Mouse (Mus musculus) hindbrain, embryonic 16.5 days (tissue): ENCODE data around the gene Meaf6. TPM values are rescaled to one million over a fixed set of nuclear protein-coding genes. Genes with fewer than 3 reads are reported as not detected.

ENCODE experiments used
- ATAC-seq: fragments of 200-750 bp; cut with Nextera tagmentation; 2 replicates; pipeline ENCODE4 v1.8.0; 2017; ENCODE audit warnings: moderate TSS enrichment, moderate library complexity
- H3K27ac ChIP-seq: fragments of 300-500 bp; sonication (generic); 2 replicates; pipeline ENCODE4 v1.5.1; 2014; ENCODE audit warnings: low read depth, mild to moderate bottlenecking, control low read depth, low read length, moderate library complexity
- H3K27me3 ChIP-seq: fragments of 300-500 bp; sonication (generic); replicated peaks from 2 replicates; pipeline ENCODE4 v1.6.1; 2014; ENCODE audit warnings: low read length; ENCODE audit not compliant: control insufficient read depth, insufficient read depth
- H3K36me3 ChIP-seq: fragments of 300-500 bp; sonication (generic); 2 replicates; pipeline ENCODE4 v1.6.1; 2014; ENCODE audit warnings: mild to moderate bottlenecking, low read length, moderate library complexity, mixed read lengths; ENCODE audit not compliant: control insufficient read depth, insufficient read depth
- H3K4me1 ChIP-seq: fragments of 300-500 bp; sonication (generic); 2 replicates; pipeline ENCODE4 v1.6.1; 2014; ENCODE audit warnings: low read depth, low read length; ENCODE audit not compliant: control insufficient read depth, insufficient read depth
- H3K4me2 ChIP-seq: fragments of 300-500 bp; sonication (generic); 2 replicates; pipeline ENCODE4 v1.6.1; 2014; ENCODE audit warnings: mild to moderate bottlenecking, low read length, control low read depth, moderate library complexity
- H3K4me3 ChIP-seq: fragments of 300-500 bp; sonication (generic); 2 replicates; pipeline ENCODE4 v1.5.1; 2014; ENCODE audit warnings: mild to moderate bottlenecking, low read length, control low read depth, moderate library complexity
- H3K9ac ChIP-seq: fragments of 300-500 bp; sonication (generic); 2 replicates; pipeline ENCODE4 v1.6.1; 2014; ENCODE audit warnings: low read depth, mild to moderate bottlenecking, control low read depth, low read length, moderate library complexity
- H3K9me3 ChIP-seq: fragments of 300-500 bp; sonication (generic); 2 replicates; pipeline ENCODE4 v1.6.1; 2014; ENCODE audit warnings: mild to moderate bottlenecking, low read length, moderate library complexity; ENCODE audit not compliant: control insufficient read depth
- WGBS: fragments of 180-500 bp; shearing (Covaris S2); extraction: QIAGEN DNeasy Blood & Tissue Kit; methylation state at CpG from one replicate; pipeline ENCODE4 v1.1.7; 2014; 5-methylcytosine and 5-hydroxymethylcytosine counted together
- polyA plus RNA-seq: library from polyadenylated mRNA; unstranded; fragments of >200 nt; fragmentation: Nextera tagmentation; extraction: Ambion mirVana; gene quantifications from 2 replicates; pipeline ENCODE4 v1.2.1, GENCODE M21; 2015

Meaf6 gene
- polyA plus RNA-seq, 1 experiment from 2014 or later = 147 TPM

DNA sequence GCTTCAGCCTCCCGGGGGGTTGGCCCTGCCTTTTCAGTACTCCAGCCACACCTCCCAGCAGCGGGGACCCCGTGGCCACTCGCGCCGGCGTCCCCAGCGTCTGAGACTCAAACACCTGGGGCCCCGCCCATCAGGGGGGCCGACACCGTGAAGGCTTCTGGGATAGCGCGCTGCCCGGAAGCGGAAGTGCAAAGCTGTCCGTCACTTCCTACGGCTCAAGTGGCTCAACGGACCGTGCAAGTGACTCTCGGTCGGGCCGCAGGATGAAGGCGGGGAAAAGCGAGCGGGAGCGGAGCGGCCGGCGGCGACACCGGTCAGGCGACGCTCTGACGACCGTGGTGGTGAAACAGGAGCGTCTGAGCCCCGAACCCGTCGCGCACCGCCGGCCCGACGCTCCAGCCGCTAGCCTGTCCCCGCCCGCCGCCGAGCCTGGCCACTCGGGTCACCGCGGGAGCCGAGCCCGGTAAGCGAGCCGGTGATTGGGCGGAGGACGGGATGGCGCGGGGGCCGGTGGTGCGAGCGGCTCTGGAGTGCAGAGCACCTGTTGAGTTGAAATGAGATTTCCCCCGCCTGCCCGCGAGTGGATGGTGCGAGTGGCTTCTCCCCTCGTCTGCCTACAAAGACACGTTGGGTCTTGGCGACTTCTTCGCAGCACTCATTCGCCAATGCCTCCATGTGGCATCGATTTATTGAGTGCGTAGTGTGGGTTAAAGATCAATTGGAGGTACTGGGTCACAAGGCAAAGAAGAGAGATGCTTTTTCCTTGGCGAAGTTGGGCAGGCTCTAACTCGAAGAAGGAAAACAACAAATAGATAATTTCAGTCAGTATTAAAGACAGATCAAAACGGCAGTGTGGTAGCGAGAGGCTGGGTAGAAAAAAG, 18.2 kb upstream of the Meaf6 start, which contains the start of gene Snip1:
TSS of gene Snip1 (plus strand) at position 183 of the 881 bp plus-strand sequence.
- Histone ChIP-seq H3K9me3 (no peaks in the 10 kb centered on the region), H3K9ac (peak within 1 kb of the TSS; percentile 89), H3K4me1 (peaks cover 14% of the 10 kb centered on the region), H3K4me2 (peak within 1 kb of the TSS; percentile 90), H3K27me3 (no peaks in the 10 kb centered on the region), H3K4me3 (peak within 1 kb of the TSS; percentile 94), H3K36me3 (peaks cover 20% of the 10 kb centered on the region), H3K27ac (peak within 1 kb of the TSS; percentile 67)
- 1% methylated on average over 77 of the region's 78 CpGs for WGBS
- peak; percentile 96 for ATAC-seq

DNA sequence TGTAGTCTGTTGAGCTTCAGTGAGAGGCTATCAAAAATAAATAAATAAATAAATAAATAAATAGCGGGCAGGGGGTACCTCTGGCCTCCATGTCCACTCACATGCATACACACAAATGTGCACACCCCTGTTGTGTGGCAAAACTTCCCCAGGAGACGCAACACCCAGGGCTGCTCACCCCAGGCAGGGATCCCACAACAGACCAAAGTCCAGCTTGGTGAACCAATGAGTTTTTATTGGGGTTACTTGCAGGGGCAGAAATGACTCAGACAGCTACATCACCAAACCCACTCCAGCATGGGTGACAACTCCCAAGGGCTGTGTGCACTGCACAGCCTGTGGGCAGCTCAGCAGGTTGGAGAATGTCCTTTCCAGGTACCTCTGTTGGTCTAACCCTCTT, 7.2 kb upstream of the Meaf6 start:
- Histone ChIP-seq H3K4me2 (no peak overlapping the region), H3K4me1 (no peaks in the 10 kb centered on the region), H3K27ac (no peak overlapping the region), H3K4me3 (no peak overlapping the region), H3K9me3 (no peaks in the 10 kb centered on the region), H3K36me3 (peaks cover 30% of the 10 kb centered on the region), H3K9ac (no peak overlapping the region), H3K27me3 (no peaks in the 10 kb centered on the region)
- no peak for ATAC-seq
- 92% methylated on average over 2 of the region's 2 CpGs for WGBS

DNA sequence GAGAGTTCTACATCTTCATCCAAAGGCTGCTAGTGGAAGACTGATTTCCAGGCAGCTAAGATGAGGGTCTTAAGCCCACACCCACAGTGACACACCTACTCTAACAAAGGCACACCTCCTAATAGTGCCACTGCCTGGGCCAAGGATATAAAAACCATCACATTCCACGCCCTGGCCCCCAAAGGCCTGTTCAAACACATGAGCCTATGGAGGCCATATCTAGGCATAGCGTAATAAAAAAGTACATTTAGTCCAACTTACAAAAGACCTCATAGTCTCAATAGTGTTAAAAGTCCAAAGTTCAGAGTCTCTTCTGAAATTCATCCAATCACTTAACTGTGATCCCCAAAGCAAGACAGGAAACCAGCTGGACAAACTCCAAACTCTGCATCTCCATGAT, 6.2 kb upstream of the Meaf6 start:
- no peak overlapping the region for H3K9ac ChIP-seq
- no peaks in the 10 kb centered on the region for H3K27me3 ChIP-seq
- 98% methylated on average over 2 of the region's 2 CpGs for WGBS
- peaks cover 20% of the 10 kb centered on the region; the same call in 1 of the 2 replicates for H3K36me3 ChIP-seq
- no peak overlapping the region for H3K27ac ChIP-seq
- ATAC-seq = no peak
- H3K4me1 ChIP-seq = no peaks in the 10 kb centered on the region
- H3K4me3 ChIP-seq = no peak overlapping the region
- H3K4me2 ChIP-seq = no peak overlapping the region
- no peaks in the 10 kb centered on the region for H3K9me3 ChIP-seq

DNA sequence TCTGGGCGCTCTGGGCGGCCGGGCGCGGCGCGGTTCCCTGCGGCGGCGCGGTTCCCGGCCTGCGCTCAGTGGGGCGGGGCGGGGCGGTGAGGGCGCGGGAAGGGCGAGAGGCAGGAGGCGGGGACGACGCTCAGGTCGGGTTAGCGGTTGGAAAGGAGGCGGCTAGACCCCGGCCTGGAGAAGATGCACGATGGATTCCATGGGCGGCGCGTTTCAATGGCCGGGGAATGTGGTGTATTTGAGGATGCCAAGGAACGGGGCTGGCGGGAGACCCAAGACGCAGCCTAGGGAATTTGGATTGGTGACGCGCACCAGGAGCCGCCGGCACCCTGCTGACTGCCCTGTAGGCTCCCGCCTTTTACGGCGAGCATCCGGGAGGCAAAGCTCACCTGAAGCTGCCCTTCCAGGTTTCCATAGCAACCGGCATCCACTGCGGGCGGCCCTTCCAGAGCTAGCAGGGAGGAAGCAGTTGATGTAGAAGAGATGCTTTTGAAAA, 460 bp downstream of the Meaf6 start:
- peak overlapping the region; percentile 100 for H3K27ac ChIP-seq
- peak; percentile 91 for ATAC-seq

DNA sequence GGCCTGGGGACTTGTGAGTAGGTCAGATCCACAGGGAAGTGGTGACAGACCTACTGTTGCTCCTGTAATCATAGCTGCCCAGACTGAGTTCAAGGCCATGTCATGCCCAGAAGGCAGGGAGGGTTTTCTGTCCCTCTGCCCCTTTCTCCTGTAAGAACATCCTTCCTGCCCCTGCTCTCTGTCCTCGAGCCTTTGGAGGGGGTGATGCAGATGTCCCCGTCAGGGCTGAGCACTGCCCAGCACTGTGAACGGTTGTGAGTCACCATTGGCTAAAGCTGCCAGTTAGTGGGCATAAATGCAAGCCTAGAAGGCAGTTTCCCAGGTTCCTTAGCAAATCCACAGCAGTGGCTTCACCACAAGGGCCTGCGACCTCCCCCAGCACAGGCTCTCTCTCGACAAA, 8.1 kb downstream of the Meaf6 start:
- H3K36me3 ChIP-seq = peaks cover 24% of the 10 kb centered on the region
- H3K27me3 ChIP-seq = no peaks in the 10 kb centered on the region
- H3K4me2 ChIP-seq = no peak overlapping the region
- no peaks in the 10 kb centered on the region for H3K4me1 ChIP-seq
- H3K9me3 ChIP-seq = no peaks in the 10 kb centered on the region
- ATAC-seq = no peak
- H3K27ac ChIP-seq = no peak overlapping the region
- H3K9ac ChIP-seq = no peak overlapping the region
- 94% methylated on average over 5 of the region's 5 CpGs for WGBS
- no peak overlapping the region for H3K4me3 ChIP-seq

More for the DNA sequence above, 460 bp downstream of the Meaf6 start:
- Histone ChIP-seq H3K4me3 (peak overlapping the region; percentile 81), H3K4me1 (peaks cover 19% of the 10 kb centered on the region), H3K9me3 (no peaks in the 10 kb centered on the region), H3K9ac (peak overlapping the region; percentile 97), H3K36me3 (peaks cover 11% of the 10 kb centered on the region), H3K27me3 (no peaks in the 10 kb centered on the region), H3K4me2 (peak overlapping the region; percentile 70)
- WGBS = 0% methylated on average over 37 of the region's 45 CpGs

DNA sequence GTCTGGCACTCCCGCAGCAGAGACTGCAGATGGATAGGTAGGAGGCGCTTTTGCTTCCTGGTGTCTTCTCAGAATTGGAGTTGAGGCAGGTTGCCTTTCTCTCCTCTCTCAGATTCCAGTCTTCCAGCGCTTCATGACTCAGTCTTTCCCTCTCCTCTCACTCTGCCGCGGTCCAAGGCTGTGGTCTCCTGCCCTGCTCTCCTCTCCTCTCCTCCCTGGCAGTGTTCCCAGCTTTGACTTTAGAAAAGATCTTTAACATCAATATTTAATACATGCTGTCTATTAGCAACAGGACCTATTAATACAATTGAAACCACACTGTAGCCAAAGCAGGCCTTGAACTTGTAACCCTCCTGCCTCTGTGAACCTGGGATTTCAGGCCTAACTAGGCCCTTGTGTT, 11.1 kb downstream of the Meaf6 start:
- no peaks in the 10 kb centered on the region for H3K4me1 ChIP-seq
- H3K9ac ChIP-seq = no peak overlapping the region
- H3K27me3 ChIP-seq = no peaks in the 10 kb centered on the region
- H3K4me3 ChIP-seq = no peak overlapping the region
- no peak overlapping the region for H3K27ac ChIP-seq
- no peak for ATAC-seq
- WGBS = 89% methylated on average over 5 of the region's 5 CpGs
- H3K4me2 ChIP-seq = no peak overlapping the region
- H3K36me3 ChIP-seq = peaks cover 10% of the 10 kb centered on the region
- no peaks in the 10 kb centered on the region for H3K9me3 ChIP-seq

DNA sequence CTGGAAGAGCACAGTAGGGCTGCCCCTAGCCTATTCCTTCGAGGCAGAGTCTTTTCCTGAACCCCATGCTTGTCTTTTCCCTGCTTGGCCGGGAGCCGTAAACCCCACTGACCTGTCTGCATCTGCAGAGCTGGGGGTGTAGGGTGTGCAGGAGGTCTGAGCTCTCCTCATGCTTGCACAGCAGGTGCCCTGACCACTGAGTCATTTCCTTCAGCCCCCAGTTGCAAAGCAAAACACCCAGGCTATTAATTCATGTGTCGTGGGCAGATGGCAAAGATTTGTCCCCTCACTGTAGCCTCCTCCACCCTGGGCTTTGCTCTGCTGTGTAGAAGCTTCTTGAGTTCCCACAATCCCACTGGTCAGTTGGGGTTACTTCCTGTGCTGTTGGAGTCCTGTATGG, 12.5 kb downstream of the Meaf6 start:
- H3K4me1 ChIP-seq = no peaks in the 10 kb centered on the region
- ATAC-seq = no peak
- WGBS = 88% methylated on average over 4 of the region's 4 CpGs
- H3K36me3 ChIP-seq = peaks cover 6% of the 10 kb centered on the region
- H3K27me3 ChIP-seq = no peaks in the 10 kb centered on the region
- H3K9me3 ChIP-seq = no peaks in the 10 kb centered on the region
- H3K4me2 ChIP-seq = no peak overlapping the region
- no peak overlapping the region for H3K4me3 ChIP-seq
- no peak overlapping the region for H3K9ac ChIP-seq
- no peak overlapping the region for H3K27ac ChIP-seq

DNA sequence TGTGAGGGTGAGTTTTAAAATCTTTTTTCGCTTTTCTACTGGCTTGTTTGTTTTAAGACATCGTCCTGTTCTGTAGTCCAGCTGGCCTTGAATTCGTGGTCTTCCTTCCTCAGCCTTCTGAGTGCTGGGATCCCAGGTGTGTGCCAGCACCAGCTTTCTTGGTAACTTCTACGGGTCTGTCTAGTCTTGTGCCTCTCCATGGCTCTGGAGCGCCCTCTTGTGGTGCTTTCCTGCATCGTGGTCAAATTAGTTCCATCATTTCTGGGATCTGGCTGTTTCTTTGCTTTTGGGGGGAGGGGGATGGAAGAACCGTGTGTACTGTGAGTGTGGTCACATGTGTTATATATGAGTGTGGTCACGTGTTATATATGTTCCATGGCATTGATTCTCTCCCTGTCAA, 14.5 kb downstream of the Meaf6 start:
- H3K4me2 ChIP-seq = no peak overlapping the region
- no peak overlapping the region for H3K9ac ChIP-seq
- H3K27ac ChIP-seq = no peak overlapping the region
- H3K36me3 ChIP-seq = peaks cover 9% of the 10 kb centered on the region; the same call in 1 of the 2 replicates
- H3K9me3 ChIP-seq = no peaks in the 10 kb centered on the region
- H3K27me3 ChIP-seq = no peaks in the 10 kb centered on the region
- no peak overlapping the region for H3K4me3 ChIP-seq
- 12% methylated on average over 8 of the region's 8 CpGs for WGBS
- H3K4me1 ChIP-seq = no peaks in the 10 kb centered on the region
- peak; percentile 72; the same call in 1 of the 2 replicates for ATAC-seq

DNA sequence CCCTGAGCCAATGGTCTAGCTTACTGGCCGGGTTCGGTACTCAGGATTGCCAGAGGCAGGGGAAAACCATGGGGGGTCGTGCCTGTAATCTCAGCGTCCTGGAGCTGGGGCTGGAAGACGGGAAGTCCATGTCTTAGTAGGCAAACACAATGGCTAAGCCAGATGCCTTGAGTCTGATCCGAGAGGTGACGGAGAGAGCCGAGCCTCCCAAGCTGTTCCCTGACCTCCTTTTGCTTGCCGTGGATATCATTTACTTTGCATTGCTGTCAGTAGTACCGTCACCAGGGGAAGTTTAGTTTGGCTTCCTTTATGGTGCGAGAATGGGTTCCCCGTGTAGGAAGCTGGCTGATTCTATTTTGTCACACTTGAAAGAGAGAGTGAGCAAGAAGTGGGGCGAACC, 16.4 kb downstream of the Meaf6 start:
- Histone ChIP-seq H3K27ac (no peak overlapping the region), H3K27me3 (no peaks in the 10 kb centered on the region), H3K4me2 (no peak overlapping the region), H3K4me3 (no peak overlapping the region), H3K9ac (no peak overlapping the region), H3K36me3 (peaks cover 14% of the 10 kb centered on the region), H3K9me3 (no peaks in the 10 kb centered on the region), H3K4me1 (no peaks in the 10 kb centered on the region)
- ATAC-seq = no peak
- WGBS = 69% methylated on average over 13 of the region's 13 CpGs
